Comparison of ENCODE assay signal across 8 mouse cellular contexts in the genomic region with DNA sequence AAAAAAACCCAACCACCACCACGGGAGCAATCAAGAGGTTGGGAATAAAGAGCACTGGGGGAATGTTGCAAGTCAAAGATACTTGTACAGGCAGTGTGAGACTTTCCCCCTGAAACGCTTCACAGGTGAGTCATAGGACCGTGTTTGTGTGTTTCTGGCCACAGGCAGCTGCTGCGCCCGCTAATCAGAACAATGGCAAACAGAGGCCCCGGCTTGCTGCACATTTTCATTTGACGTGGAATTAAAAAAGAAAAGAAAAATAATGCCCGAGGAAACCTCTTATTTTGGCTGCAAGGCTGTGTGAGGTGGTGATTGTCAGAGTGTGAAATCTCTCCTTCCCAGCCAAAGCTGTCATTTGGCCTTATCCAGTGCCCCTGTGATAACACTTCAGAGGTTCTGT. TPM values are rescaled to one million over a fixed set of nuclear protein-coding genes. Genes with fewer than 3 reads are reported as not detected.
DNase-seq lines count a peak whose midpoint lies in the region; ATAC-seq and TF ChIP-seq lines count a peak whose summit lies in the region.

No protein-coding gene starts in this region.

- no peak for TF ChIP-seq POLR2A in cerebellum, adult 2 months (IDR thresholded peaks at IDR 0.05; ENCODE audit: borderline replicate concordance, insufficient read depth, low read length)

- no peak for TF ChIP-seq EP300 in lung, postnatal 0 days (IDR thresholded peaks at IDR 0.05)
- no peak for TF ChIP-seq EP300 in stomach, postnatal 0 days (optimal IDR thresholded peaks at IDR 0.05)

- no peaks in the 10 kb centered on the region for H3K27me3 ChIP-seq in cerebellum, adult 2 months (ENCODE audit: control insufficient read depth, insufficient read depth, low read length)
- H3K27me3 ChIP-seq in lung, postnatal 0 days (replicated peaks; ENCODE audit: insufficient read depth, low read length): 0 out of 2 replicates have a peak, but pooled peaks cover 6% of the 10 kb centered on the region
- peaks cover 56% of the 10 kb centered on the region for H3K27me3 ChIP-seq in limb, embryonic 10.5 days (ENCODE audit: low read depth, poor library complexity, severe bottlenecking)
- H3K27me3 ChIP-seq in stomach, postnatal 0 days (ENCODE audit: control insufficient read depth, insufficient read depth, low read length): no peaks in the 10 kb centered on the region

- 0 out of 2 replicates have a peak overlapping the region, but pooled peaks have one; percentile 6 for H3K4me2 ChIP-seq in lung, postnatal 0 days (replicated peaks; ENCODE audit: low read depth, low read length)
- H3K4me2 ChIP-seq in stomach, postnatal 0 days (replicated peaks; ENCODE audit: low read depth): peak overlapping the region; percentile 100; the same call in 1 of the 2 replicates

- peak overlapping the region; percentile 99 for H3K27ac ChIP-seq in cerebellum, adult 2 months (ENCODE audit: insufficient read depth, low read length)
- H3K27ac ChIP-seq in lung, postnatal 0 days (ENCODE audit: low read length): no peak overlapping the region
- H3K27ac ChIP-seq in limb, embryonic 10.5 days: no peak overlapping the region
- H3K27ac ChIP-seq in stomach, postnatal 0 days (replicated peaks): no peak overlapping the region

- no peak for TF ChIP-seq CTCF in cerebellum, adult 2 months (IDR thresholded peaks at IDR 0.05; ENCODE audit: borderline replicate concordance, insufficient read depth, low read depth, low read length)
- no peak for TF ChIP-seq CTCF in lung, postnatal 0 days (IDR thresholded peaks at IDR 0.05)
- TF ChIP-seq CTCF in stomach, postnatal 0 days (IDR thresholded peaks at IDR 0.05; ENCODE audit: low read depth): no peak

- no peaks in the 10 kb centered on the region for H3K36me3 ChIP-seq in lung, postnatal 0 days (ENCODE audit: insufficient read depth, low read length)
- H3K36me3 ChIP-seq in limb, embryonic 10.5 days: no peaks in the 10 kb centered on the region; the same call in 1 of the 2 replicates
- no peaks in the 10 kb centered on the region for H3K36me3 ChIP-seq in stomach, postnatal 0 days (ENCODE audit: control insufficient read depth, insufficient read depth, low read length)

- no peaks in the 10 kb centered on the region for H3K9me3 ChIP-seq in lung, postnatal 0 days (ENCODE audit: low read length)
- no peaks in the 10 kb centered on the region for H3K9me3 ChIP-seq in limb, embryonic 10.5 days (replicated peaks)
- H3K9me3 ChIP-seq in stomach, postnatal 0 days (ENCODE audit: control insufficient read depth, low read length): no peaks in the 10 kb centered on the region

- WGBS in cerebellum, adult 2 months: 10% methylated on average over 8 of the region's 8 CpGs
- 34% methylated on average over 8 of the region's 8 CpGs for WGBS in lung, postnatal 0 days
- 62% methylated on average over 8 of the region's 8 CpGs for WGBS in limb, embryonic 10.5 days
- WGBS in stomach, postnatal 0 days: 41% methylated on average over 8 of the region's 8 CpGs

- peak overlapping the region; percentile 59 for H3K4me3 ChIP-seq in cerebellum, adult 2 months (replicated peaks; ENCODE audit: insufficient read depth, low read depth, low read length)
- no peak overlapping the region for H3K4me3 ChIP-seq in lung, postnatal 0 days (ENCODE audit: low read depth, low read length)
- no peak overlapping the region for H3K4me3 ChIP-seq in limb, embryonic 10.5 days
- no peak overlapping the region for H3K4me3 ChIP-seq in stomach, postnatal 0 days (ENCODE audit: low read depth, low read length)

- peak; percentile 68 for ATAC-seq in lung, postnatal 0 days
- peak; percentile 77 for ATAC-seq in stomach, postnatal 0 days (ENCODE audit: low FRiP score, low TSS enrichment)

- H3K9ac ChIP-seq in lung, postnatal 0 days (replicated peaks; ENCODE audit: low read depth): no peak overlapping the region
- no peak overlapping the region for H3K9ac ChIP-seq in stomach, postnatal 0 days (ENCODE audit: low read length)

- peak; percentile 60 to 61 for DNase-seq in cerebellum, adult 2 months
- no peak for DNase-seq in cerebellum, adult 8-10 months
- peak; percentile 57 for DNase-seq in lung, postnatal 0 days (ENCODE audit: low spot score)
- DNase-seq in lung, postnatal 10 days: no peak
- peak; percentile 23 for DNase-seq in limb, embryonic 10.5 days (ENCODE audit: low spot score)
- DNase-seq in stomach, postnatal 0 days (ENCODE audit: low spot score): peak; percentile 70
- no peak for DNase-seq in layer of hippocampus, postnatal 25 days (ENCODE audit: extremely low spot score in 1 of 2, low spot score in 1 of 2)
- DNase-seq in adrenal gland, postnatal 14 days: no peak

- peaks cover 13% of the 10 kb centered on the region for H3K4me1 ChIP-seq in cerebellum, adult 2 months (ENCODE audit: control insufficient read depth, insufficient read depth, low read length)
- peaks cover 7% of the 10 kb centered on the region; the same call in 1 of the 2 replicates for H3K4me1 ChIP-seq in lung, postnatal 0 days (ENCODE audit: insufficient read depth, low read depth, low read length)
- peaks cover 20% of the 10 kb centered on the region for H3K4me1 ChIP-seq in limb, embryonic 10.5 days
- H3K4me1 ChIP-seq in stomach, postnatal 0 days (replicated peaks; ENCODE audit: control insufficient read depth, insufficient read depth): 0 out of 2 replicates have a peak, but pooled peaks cover 6% of the 10 kb centered on the region

RNA-seq across cellular contexts. Expression of a gene that starts 2.4 kb away (rescaled TPM):
- 14.6 and 17.3 TPM in 2 replicates for polyA plus RNA-seq in cerebellum, adult 2 months (2012; rRNA removed)
- 1.3 and 1.4 TPM in 2 replicates for polyA plus RNA-seq in lung, postnatal 0 days (2015; fragmentation: Nextera tagmentation; extraction: Ambion mirVana)
- polyA plus RNA-seq in limb, embryonic 10.5 days (2016; fragmentation: Nextera tagmentation; extraction: Ambion mirVana): 0.34 and 0.76 TPM in 2 replicates
- polyA plus RNA-seq in stomach, postnatal 0 days (2015; fragmentation: Nextera tagmentation; extraction: Ambion mirVana): 0.76 and 0.81 TPM in 2 replicates
- 1 to 10 TPM; 6.1 to 6.2 TPM for total RNA-seq in layer of hippocampus, postnatal 25 days (2021)
- total RNA-seq in adrenal gland, postnatal 14 days (2021): 11.8 and 12.1 TPM in 2 replicates

RNA-seq across cellular contexts. Expression of a gene that starts 53.4 kb away (rescaled TPM):
- 49.0 and 52.2 TPM in 2 replicates for polyA plus RNA-seq in cerebellum, adult 2 months (2012; rRNA removed)
- 46.1 and 58.7 TPM in 2 replicates for polyA plus RNA-seq in lung, postnatal 0 days (2015; fragmentation: Nextera tagmentation; extraction: Ambion mirVana)
- 192 and 220 TPM in 2 replicates for polyA plus RNA-seq in limb, embryonic 10.5 days (2016; fragmentation: Nextera tagmentation; extraction: Ambion mirVana)
- polyA plus RNA-seq in stomach, postnatal 0 days (2015; fragmentation: Nextera tagmentation; extraction: Ambion mirVana): 67.4 and 74.5 TPM in 2 replicates
- 10 to 100 TPM; 10.6 to 12.6 TPM for total RNA-seq in layer of hippocampus, postnatal 25 days (2021)
- total RNA-seq in adrenal gland, postnatal 14 days (2021): 18.2 and 23.6 TPM in 2 replicates

Comparison
In these comparisons a context has a peak if more than half of its experiments do, and no peak if none do; other contexts are left out.
1. DNase-seq: peak in cerebellum, adult 2 months (2 of 2), lung, postnatal 0 days (single experiment), limb, embryonic 10.5 days (single experiment) and stomach, postnatal 0 days (single experiment); none in cerebellum, adult 8-10 months (single experiment), lung, postnatal 10 days (single experiment), layer of hippocampus, postnatal 25 days (0 of 2) and adrenal gland, postnatal 14 days (single experiment).